Mouse (Mus musculus): ENCODE measurements around the gene Fgb.

- TF ChIP-seq CTCF (IDR thresholded peaks at IDR 0.05; ENCODE audit: low read depth, low read length) (no peak), POLR2A (IDR thresholded peaks at IDR 0.05; ENCODE audit: borderline replicate concordance, low read depth, low read length) (no peak)
Measured at GRCm38 (mm10) chr3:83002191-83002590, 47.5 kb downstream of the Fgb start.
